7 mouse cellular contexts compared by ENCODE assay signal in the genomic region with DNA sequence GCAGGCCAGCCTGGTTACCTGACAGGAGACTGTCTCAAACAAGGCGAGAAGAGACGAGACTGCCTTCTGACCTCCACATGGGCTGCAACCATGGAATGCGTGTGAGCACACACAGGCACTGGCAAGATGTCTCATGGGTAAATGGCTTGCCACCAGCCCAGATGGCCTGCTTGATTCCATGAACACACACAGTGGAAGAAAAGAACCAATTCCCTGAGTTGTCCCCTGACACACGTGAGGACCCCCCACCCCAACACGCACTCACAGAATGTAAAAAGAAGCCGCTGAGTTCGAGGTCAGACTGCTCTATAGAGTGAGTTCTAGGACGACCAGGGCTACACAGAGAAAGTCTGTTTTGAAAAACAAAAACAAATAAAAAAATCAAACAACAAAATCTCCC. TPM values are rescaled to one million over a fixed set of nuclear protein-coding genes. Genes with fewer than 3 reads are reported as not detected.
DNase-seq lines count a peak whose midpoint lies in the region; ATAC-seq lines count a peak whose summit lies in the region.

A gene (minus strand): TSS at position 101 of the 400 bp plus-strand sequence.

- H3K9me3 ChIP-seq in forebrain, embryonic 16.5 days (ENCODE audit: control insufficient read depth, low read length) = no peaks in the 10 kb centered on the region
- H3K9me3 ChIP-seq in limb, embryonic 10.5 days (replicated peaks) = no peaks in the 10 kb centered on the region
- H3K9me3 ChIP-seq in neural tube, embryonic 15.5 days (replicated peaks) = no peaks in the 10 kb centered on the region

- peaks cover 46% of the 10 kb centered on the region for H3K27me3 ChIP-seq in forebrain, embryonic 16.5 days (replicated peaks; ENCODE audit: control insufficient read depth, insufficient read depth, low read length)
- H3K27me3 ChIP-seq in limb, embryonic 10.5 days (ENCODE audit: low read depth, poor library complexity, severe bottlenecking) = peaks cover 68% of the 10 kb centered on the region
- H3K27me3 ChIP-seq in neural tube, embryonic 15.5 days (replicated peaks) = peaks cover 49% of the 10 kb centered on the region

- ATAC-seq in forebrain, embryonic 16.5 days = no peak
- ATAC-seq in neural tube, embryonic 15.5 days (ENCODE audit: low FRiP score) = no peak

- H3K4me1 ChIP-seq in forebrain, embryonic 16.5 days (replicated peaks; ENCODE audit: control insufficient read depth, insufficient read depth, low read length) = peaks cover 17% of the 10 kb centered on the region
- peaks cover 28% of the 10 kb centered on the region for H3K4me1 ChIP-seq in limb, embryonic 10.5 days
- H3K4me1 ChIP-seq in neural tube, embryonic 15.5 days = peaks cover 23% of the 10 kb centered on the region

- peak within 1 kb of the TSS; percentile 44 for H3K4me2 ChIP-seq in forebrain, embryonic 16.5 days (ENCODE audit: low read length)
- H3K4me2 ChIP-seq in neural tube, embryonic 15.5 days = peak within 1 kb of the TSS; percentile 69

- DNase-seq in left cerebral cortex, postnatal 14 days (ENCODE audit: low spot score in 2 of 2) = no peak
- DNase-seq in left cerebral cortex, adult 11 months (ENCODE audit: low spot score) = no peak
- no peak for DNase-seq in limb, embryonic 10.5 days (ENCODE audit: low spot score)
- no peak for DNase-seq in T-cell, adult 2 months (ENCODE audit: low spot score)
- DNase-seq in embryo, embryonic 10 days (ENCODE audit: low spot score) = no peak

- intact Hi-C loops in left cerebral cortex, postnatal 14 days (cut with DNase I) = no loop called here

- no peak within 1 kb of the TSS for H3K27ac ChIP-seq in forebrain, embryonic 16.5 days (ENCODE audit: low read length)
- H3K27ac ChIP-seq in limb, embryonic 10.5 days = no peak within 1 kb of the TSS
- no peak within 1 kb of the TSS for H3K27ac ChIP-seq in neural tube, embryonic 15.5 days (replicated peaks)

- peak within 1 kb of the TSS; percentile 34 for H3K4me3 ChIP-seq in forebrain, embryonic 16.5 days (replicated peaks; ENCODE audit: low read length)
- peak within 1 kb of the TSS; percentile 40 for H3K4me3 ChIP-seq in limb, embryonic 10.5 days
- H3K4me3 ChIP-seq in neural tube, embryonic 15.5 days (replicated peaks) = peak within 1 kb of the TSS; percentile 41

- H3K9ac ChIP-seq in forebrain, embryonic 16.5 days (replicated peaks; ENCODE audit: low read depth, low read length) = no peak within 1 kb of the TSS
- peak within 1 kb of the TSS; percentile 21; the same call in 1 of the 2 replicates for H3K9ac ChIP-seq in neural tube, embryonic 15.5 days (replicated peaks)

- WGBS in forebrain, embryonic 16.5 days = 89% methylated on average over 8 of the region's 8 CpGs
- WGBS in limb, embryonic 10.5 days = 89% methylated on average over 8 of the region's 8 CpGs
- 90% methylated on average over 8 of the region's 8 CpGs for WGBS in neural tube, embryonic 15.5 days

- no peaks in the 10 kb centered on the region for H3K36me3 ChIP-seq in forebrain, embryonic 16.5 days (ENCODE audit: control insufficient read depth, insufficient read depth)
- no peaks in the 10 kb centered on the region for H3K36me3 ChIP-seq in limb, embryonic 10.5 days
- no peaks in the 10 kb centered on the region for H3K36me3 ChIP-seq in neural tube, embryonic 15.5 days

RNA-seq across cellular contexts. Expression of the gene that starts here (rescaled TPM):
- 10 to 100 TPM; 13.4 to 14.8 TPM for total RNA-seq in left cerebral cortex, postnatal 14 days (2021)
- polyA plus RNA-seq in forebrain, embryonic 16.5 days (2015; fragmentation: Nextera tagmentation; extraction: Ambion mirVana) = 7.6 and 8.2 TPM in 2 replicates
- polyA plus RNA-seq in limb, embryonic 10.5 days (2016; fragmentation: Nextera tagmentation; extraction: Ambion mirVana) = 0.60 and 0.69 TPM in 2 replicates
- polyA plus RNA-seq in neural tube, embryonic 15.5 days (2015; fragmentation: Nextera tagmentation; extraction: Ambion mirVana) = 3.6 and 3.8 TPM in 2 replicates
